Mouse (Mus musculus) lung, embryonic 16.5 days (tissue): ENCODE results near the gene Clcnkb. TPM values are rescaled to one million over a fixed set of nuclear protein-coding genes. Genes with fewer than 3 reads are reported as not detected.

ENCODE experiments used
- ATAC-seq: fragments of 200-750 bp; cut with Nextera tagmentation; 2 replicates; pipeline ENCODE4 v1.8.0; 2017; ENCODE audit warnings: low read depth, mild to moderate bottlenecking, moderate library complexity
- H3K27ac ChIP-seq: fragments of 300-500 bp; sonication (generic); 2 replicates; pipeline ENCODE4 v1.5.1; 2014; ENCODE audit warnings: mild to moderate bottlenecking, control low read depth, low read length
- H3K27me3 ChIP-seq: fragments of 300-500 bp; sonication (generic); 2 replicates; pipeline ENCODE4 v1.6.1; 2014; ENCODE audit warnings: low read depth, low read length, mixed read lengths; ENCODE audit not compliant: control insufficient read depth, insufficient read depth
- H3K36me3 ChIP-seq: fragments of 300-500 bp; sonication (generic); 2 replicates; pipeline ENCODE4 v1.6.1; 2014; ENCODE audit warnings: low read length; ENCODE audit not compliant: control insufficient read depth, insufficient read depth
- H3K4me1 ChIP-seq: fragments of 300-500 bp; sonication (generic); replicated peaks from 2 replicates; pipeline ENCODE4 v1.6.1; 2014; ENCODE audit warnings: low read length, mixed read lengths; ENCODE audit not compliant: control insufficient read depth, insufficient read depth
- H3K4me2 ChIP-seq: fragments of 300-500 bp; sonication (generic); 2 replicates; pipeline ENCODE4 v1.6.1; 2014; ENCODE audit warnings: low read depth, low read length, control low read depth
- H3K4me3 ChIP-seq: fragments of 300-500 bp; sonication (generic); 2 replicates; pipeline ENCODE4 v1.5.1; 2014; ENCODE audit warnings: mild to moderate bottlenecking, low read length, control low read depth
- H3K9ac ChIP-seq: fragments of 300-500 bp; sonication (generic); 2 replicates; pipeline ENCODE4 v1.6.1; 2014; ENCODE audit warnings: low read length, control low read depth
- H3K9me3 ChIP-seq: fragments of 300-500 bp; sonication (generic); 2 replicates; pipeline ENCODE4 v1.6.1; 2016; ENCODE audit warnings: low read length; ENCODE audit not compliant: control insufficient read depth
- WGBS: fragments of 180-500 bp; shearing (Covaris S2); extraction: QIAGEN DNeasy Blood & Tissue Kit; methylation state at CpG from one replicate; pipeline ENCODE4 v1.1.7; 2014; 5-methylcytosine and 5-hydroxymethylcytosine counted together
- polyA plus RNA-seq: library from polyadenylated mRNA; unstranded; fragments of >200 nt; fragmentation: Nextera tagmentation; extraction: Ambion mirVana; gene quantifications from 2 replicates; pipeline ENCODE4 v1.2.1, GENCODE M21; 2015

Gene Clcnkb
- polyA plus RNA-seq, 1 experiment from 2014 or later, result 0.39 TPM

- Histone ChIP-seq H3K4me1 (peaks cover 16% of the 10 kb centered on the region), H3K9me3 (no peaks in the 10 kb centered on the region), H3K9ac (no peak overlapping the region), H3K4me2 (no peak overlapping the region), H3K27ac (no peak overlapping the region), H3K27me3 (no peaks in the 10 kb centered on the region; the same call in 1 of the 2 replicates), H3K36me3 (no peaks in the 10 kb centered on the region), H3K4me3 (no peak overlapping the region)
- 79% methylated on average over 13 of the region's 13 CpGs for WGBS
- no peak for ATAC-seq
Observed at GRCm38 (mm10) chr4:141427921-141428320, 12.1 kb upstream of the Clcnkb start.

DNA sequence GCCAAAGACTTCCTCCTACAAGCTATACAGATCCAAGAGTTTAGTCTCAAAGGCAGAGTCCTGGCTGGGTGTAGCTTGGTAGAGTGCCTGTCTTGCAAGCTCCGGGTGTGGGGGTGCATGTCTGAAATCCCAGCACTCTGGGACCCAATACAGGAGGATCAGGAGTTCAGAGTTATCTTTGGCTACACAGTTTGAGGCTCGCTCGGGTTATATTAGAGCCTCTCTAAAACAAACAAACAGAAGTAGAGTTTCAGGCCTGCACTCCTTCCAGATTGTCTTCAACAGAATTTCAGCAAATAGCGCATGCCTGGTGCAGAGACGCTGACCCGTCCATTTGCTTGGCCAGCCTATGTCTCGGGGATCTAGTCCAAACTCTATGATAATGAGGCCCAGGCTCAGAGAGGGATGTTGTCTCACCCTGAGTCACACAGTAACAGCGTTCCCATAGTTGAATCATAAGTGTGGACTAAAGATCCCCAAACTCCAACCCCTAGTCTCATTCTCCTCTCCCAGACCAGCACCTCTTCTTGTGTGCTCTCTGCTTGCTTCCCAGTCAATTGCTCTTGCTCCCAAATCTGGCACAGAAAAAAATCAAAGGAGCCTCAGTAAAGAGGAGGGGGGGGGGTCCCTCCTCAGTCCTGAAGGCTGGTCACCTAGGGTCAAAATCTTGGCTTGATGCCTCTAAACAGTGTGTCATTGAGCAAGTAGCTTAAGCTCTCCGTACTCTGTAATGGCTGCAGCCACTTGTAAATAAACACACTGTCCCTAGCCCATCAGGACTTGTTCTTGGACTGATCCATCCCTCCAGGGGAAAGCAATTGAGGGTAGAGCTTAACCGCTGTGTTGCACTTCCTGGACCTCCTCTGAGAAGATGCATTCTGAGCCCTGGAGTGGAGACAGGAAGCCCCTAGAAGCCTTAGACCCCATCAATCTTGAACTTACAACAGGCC lies 11.3 kb upstream of the Clcnkb start:
- H3K27me3 ChIP-seq, result no peaks in the 10 kb centered on the region; the same call in 1 of the 2 replicates
- no peak overlapping the region for H3K4me2 ChIP-seq
- H3K27ac ChIP-seq, result peak overlapping the region; percentile 4; the same call in 1 of the 2 replicates
- H3K36me3 ChIP-seq, result no peaks in the 10 kb centered on the region
- H3K4me1 ChIP-seq, result peaks cover 16% of the 10 kb centered on the region
- no peak overlapping the region for H3K4me3 ChIP-seq
- ATAC-seq, result no peak
- WGBS, result 53% methylated on average over 10 of the region's 10 CpGs
- H3K9me3 ChIP-seq, result no peaks in the 10 kb centered on the region
- H3K9ac ChIP-seq, result no peak overlapping the region

DNA sequence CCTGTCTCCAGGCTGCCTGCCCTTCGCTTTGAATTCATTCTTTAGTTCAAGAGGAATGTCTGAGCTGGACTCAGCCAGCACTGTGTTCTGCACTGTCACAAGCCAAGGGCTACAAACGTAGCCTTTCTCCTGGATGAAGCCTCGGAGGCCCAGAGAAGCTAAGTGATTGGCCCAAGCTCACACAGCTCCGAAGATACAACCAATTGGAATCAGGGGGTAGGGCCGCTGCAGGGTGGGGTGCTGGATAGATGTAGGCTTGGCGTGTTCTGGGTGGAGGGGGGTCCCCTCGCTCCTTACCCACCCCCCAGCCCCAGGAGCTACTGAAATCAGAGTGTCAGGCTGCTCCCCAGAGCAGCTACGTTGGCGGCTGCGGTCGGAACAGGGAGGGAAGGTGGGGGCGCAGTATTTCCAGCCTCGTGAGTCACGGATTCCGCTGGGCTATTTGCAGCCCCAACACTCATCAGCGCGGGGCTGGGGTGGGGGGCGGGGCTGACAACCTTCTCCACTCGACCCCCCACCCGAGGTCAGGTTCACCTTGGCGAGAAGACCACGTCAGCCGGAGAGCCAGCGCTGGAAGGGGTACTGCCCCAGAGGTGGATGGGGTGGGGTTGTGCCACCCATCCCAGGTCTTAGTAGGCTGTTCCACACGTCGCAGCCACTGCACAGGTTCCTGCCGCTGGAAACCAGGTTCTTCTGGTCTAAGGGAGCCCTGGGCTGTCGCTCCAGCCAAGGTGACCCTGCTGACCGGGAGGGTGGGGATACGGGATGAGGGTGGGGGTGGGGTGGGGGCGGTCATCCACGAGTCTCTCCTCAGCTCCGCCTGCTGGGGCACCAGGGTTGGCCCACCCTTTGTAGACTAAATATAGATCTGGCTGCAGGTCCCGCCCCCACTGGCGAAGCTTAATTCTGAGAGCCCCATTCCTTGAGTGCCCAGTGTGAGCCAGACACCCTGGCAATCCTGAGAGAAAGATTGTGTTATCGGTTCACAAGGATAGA lies 10.0 kb upstream of the Clcnkb start:
- WGBS, result 2% methylated on average over 36 of the region's 36 CpGs
- peak overlapping the region; percentile 59 for H3K9ac ChIP-seq
- H3K9me3 ChIP-seq, result no peaks in the 10 kb centered on the region
- peak overlapping the region; percentile 50 for H3K4me3 ChIP-seq
- peaks cover 25% of the 10 kb centered on the region for H3K4me1 ChIP-seq
- no peaks in the 10 kb centered on the region for H3K36me3 ChIP-seq
- peak; percentile 75 for ATAC-seq
- H3K27ac ChIP-seq, result peak overlapping the region; percentile 50; the same call in 1 of the 2 replicates
- H3K27me3 ChIP-seq, result no peaks in the 10 kb centered on the region; the same call in 1 of the 2 replicates
- H3K4me2 ChIP-seq, result peak overlapping the region; percentile 86

GRCm38 (mm10) chr4:141423691-141424431 lies 8.0 kb upstream of the Clcnkb start:
- Histone ChIP-seq H3K4me2 (no peak overlapping the region), H3K27me3 (no peaks in the 10 kb centered on the region; the same call in 1 of the 2 replicates), H3K4me1 (peaks cover 32% of the 10 kb centered on the region), H3K27ac (no peak overlapping the region), H3K9ac (no peak overlapping the region), H3K4me3 (no peak overlapping the region), H3K36me3 (no peaks in the 10 kb centered on the region), H3K9me3 (no peaks in the 10 kb centered on the region)
- ATAC-seq, result no peak
- WGBS, result 85% methylated on average over 13 of the region's 13 CpGs

DNA sequence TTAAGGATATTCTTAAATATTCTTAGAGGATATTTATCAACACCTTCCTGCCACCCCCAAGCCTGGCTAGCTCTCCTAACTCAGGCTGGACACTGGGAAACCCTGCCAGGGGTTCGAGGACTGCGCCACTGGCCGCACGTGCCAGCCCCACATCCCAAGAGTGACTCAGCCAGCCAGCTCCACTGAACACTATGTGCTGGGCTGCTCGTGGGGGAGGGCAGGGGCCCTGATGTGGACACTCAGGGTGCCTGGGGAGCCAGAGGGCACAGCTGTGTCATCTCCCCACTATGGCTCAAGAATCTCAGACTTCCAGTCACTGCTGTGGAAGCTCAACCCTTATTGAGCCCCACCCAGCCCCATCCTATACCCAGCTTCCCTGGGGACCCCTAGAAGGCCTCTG lies 7.5 kb upstream of the Clcnkb start:
- WGBS, result 76% methylated on average over 5 of the region's 5 CpGs
- Histone ChIP-seq H3K27me3 (no peaks in the 10 kb centered on the region; the same call in 1 of the 2 replicates), H3K9me3 (no peaks in the 10 kb centered on the region), H3K36me3 (no peaks in the 10 kb centered on the region), H3K4me3 (no peak overlapping the region), H3K4me2 (no peak overlapping the region), H3K9ac (no peak overlapping the region), H3K27ac (no peak overlapping the region), H3K4me1 (peaks cover 32% of the 10 kb centered on the region)
- no peak for ATAC-seq

GRCm38 (mm10) chr4:141422841-141423240 lies 7.0 kb upstream of the Clcnkb start:
- Histone ChIP-seq H3K4me2 (no peak overlapping the region), H3K9me3 (no peaks in the 10 kb centered on the region), H3K27me3 (no peaks in the 10 kb centered on the region; the same call in 1 of the 2 replicates), H3K36me3 (no peaks in the 10 kb centered on the region), H3K4me3 (no peak overlapping the region), H3K4me1 (peaks cover 32% of the 10 kb centered on the region), H3K9ac (no peak overlapping the region), H3K27ac (no peak overlapping the region)
- ATAC-seq, result no peak
- WGBS, result 67% methylated on average over 5 of the region's 5 CpGs

- H3K9me3 ChIP-seq, result no peaks in the 10 kb centered on the region
- H3K4me2 ChIP-seq, result no peak overlapping the region; the same call in 1 of the 2 replicates
- peak overlapping the region; percentile 18 for H3K4me3 ChIP-seq
- no peaks in the 10 kb centered on the region; the same call in 1 of the 2 replicates for H3K27me3 ChIP-seq
- no peaks in the 10 kb centered on the region for H3K36me3 ChIP-seq
- H3K4me1 ChIP-seq, result peaks cover 27% of the 10 kb centered on the region
- ATAC-seq, result peak; percentile 34
- peak overlapping the region; percentile 27 for H3K27ac ChIP-seq
- H3K9ac ChIP-seq, result peak overlapping the region; percentile 54
- 45% methylated on average over 14 of the region's 14 CpGs for WGBS
Observed at GRCm38 (mm10) chr4:141421423-141421822, 5.6 kb upstream of the Clcnkb start.

DNA sequence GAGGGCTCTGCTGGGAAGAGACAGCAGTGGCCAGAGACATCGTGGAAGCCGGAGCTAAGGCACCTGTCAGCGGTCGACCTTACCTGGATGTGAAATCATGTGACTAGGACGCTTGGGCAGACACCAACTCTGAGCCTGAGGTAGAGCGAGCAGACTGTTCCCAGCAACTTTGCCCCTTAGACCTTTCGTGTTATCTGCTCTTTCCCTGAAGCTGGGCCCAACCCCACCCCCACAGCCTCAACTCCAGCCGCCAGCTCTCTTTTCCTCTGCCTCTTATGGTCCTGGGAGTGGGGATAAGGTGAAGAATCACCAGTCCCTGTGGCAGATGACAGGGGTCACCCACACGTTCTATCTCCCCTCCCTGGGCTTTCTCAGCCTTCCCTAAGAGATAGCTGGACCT lies 5.1 kb upstream of the Clcnkb start:
- Histone ChIP-seq H3K27ac (no peak overlapping the region; the same call in 1 of the 2 replicates), H3K9ac (no peak overlapping the region; the same call in 1 of the 2 replicates), H3K36me3 (no peaks in the 10 kb centered on the region), H3K27me3 (no peaks in the 10 kb centered on the region; the same call in 1 of the 2 replicates), H3K4me1 (peaks cover 22% of the 10 kb centered on the region), H3K4me2 (no peak overlapping the region), H3K9me3 (no peaks in the 10 kb centered on the region), H3K4me3 (no peak overlapping the region)
- ATAC-seq, result no peak
- WGBS, result 36% methylated on average over 9 of the region's 9 CpGs
